Mouse (Mus musculus): ENCODE results near the gene Pde10a. TPM values are rescaled to one million over a fixed set of nuclear protein-coding genes. Genes with fewer than 3 reads are reported as not detected.

Pde10a gene
- polyA plus RNA-seq, 3 experiments from 2014 or later = not detected

DNA sequence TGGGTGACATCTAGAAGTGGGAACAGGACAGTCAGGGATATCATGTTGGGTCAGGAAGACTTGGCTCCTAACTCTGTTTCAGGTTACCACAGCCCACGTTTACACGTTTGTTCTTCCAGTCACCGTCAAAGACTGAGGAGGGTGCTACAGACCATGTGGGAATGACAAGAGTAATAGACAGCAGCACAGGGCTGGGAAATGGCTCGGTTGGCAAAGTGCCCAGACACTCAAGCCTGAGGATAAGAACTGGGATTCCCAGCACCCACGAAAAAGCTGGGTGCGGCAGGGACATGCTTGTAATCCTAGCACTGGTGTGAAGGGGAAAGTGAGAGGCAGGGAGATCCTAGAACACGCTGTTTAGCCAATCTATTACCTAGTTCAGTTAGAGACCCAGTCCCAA, 322.4 kb downstream of the Pde10a start:
- ATAC-seq = no peak

DNA sequence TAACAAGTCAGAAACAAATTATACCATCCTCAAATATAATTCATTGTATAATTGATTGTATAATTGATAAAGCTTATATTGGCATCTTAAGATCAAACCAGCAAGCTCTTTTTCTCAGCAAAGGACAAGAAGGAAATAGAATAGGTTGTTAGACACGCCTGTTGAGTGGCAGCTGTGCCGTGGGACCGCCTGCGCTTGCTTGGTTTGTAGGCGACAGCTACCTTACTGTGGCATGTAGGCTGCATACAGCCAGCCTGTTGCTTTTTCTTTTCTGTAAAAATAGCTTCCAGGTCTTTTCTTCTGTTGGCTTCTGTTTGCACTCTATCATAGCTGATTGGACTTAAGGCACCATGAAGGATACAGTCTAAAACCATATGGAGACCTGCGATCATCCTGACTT, 326.7 kb downstream of the Pde10a start:
- no peak for ATAC-seq

DNA sequence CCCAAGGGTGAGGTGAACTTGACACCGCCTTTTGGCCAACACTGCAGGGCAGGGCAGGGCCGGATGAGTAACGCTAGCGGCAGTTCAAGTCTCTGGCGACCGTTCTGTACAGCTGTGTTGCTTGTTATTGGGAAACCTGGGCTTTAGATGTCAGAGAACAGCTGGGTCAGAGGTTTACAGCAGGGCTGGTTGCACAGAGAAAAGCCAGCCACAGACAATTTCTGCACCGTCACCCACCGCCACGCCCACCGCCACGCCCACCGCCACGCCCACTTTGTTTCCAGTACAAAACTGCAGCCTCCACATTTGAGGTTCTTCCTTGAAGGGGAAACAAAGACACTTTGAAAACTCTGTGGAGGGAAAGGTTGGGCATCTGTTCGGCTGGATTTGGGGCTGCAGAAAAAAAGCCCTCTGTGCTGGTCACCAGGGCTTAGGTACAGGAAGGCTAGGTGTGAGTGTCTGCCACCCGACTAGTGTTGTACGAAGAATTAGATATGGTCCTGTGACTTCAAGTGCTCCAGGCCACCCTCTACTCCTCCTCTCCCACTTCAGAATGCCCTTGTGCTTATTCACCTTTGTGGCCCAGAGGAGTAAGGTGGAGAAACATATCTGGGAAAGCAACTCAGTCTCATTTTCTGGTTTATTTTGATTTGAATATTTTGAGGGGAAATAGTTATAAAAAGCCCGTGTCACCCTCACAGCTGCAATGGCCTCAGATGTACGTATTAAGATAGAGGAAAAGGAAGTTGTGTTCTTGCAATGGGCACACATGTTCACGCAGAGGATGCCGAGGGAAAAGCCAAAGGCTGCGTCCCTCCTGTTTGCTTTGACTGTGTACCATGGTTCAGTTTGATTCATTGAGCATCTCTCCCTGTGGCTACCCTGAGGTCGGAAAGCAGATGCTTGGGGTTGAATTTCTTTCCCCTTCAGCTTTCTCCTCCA, 331.5 kb downstream of the Pde10a start:
- ATAC-seq = no peak

DNA sequence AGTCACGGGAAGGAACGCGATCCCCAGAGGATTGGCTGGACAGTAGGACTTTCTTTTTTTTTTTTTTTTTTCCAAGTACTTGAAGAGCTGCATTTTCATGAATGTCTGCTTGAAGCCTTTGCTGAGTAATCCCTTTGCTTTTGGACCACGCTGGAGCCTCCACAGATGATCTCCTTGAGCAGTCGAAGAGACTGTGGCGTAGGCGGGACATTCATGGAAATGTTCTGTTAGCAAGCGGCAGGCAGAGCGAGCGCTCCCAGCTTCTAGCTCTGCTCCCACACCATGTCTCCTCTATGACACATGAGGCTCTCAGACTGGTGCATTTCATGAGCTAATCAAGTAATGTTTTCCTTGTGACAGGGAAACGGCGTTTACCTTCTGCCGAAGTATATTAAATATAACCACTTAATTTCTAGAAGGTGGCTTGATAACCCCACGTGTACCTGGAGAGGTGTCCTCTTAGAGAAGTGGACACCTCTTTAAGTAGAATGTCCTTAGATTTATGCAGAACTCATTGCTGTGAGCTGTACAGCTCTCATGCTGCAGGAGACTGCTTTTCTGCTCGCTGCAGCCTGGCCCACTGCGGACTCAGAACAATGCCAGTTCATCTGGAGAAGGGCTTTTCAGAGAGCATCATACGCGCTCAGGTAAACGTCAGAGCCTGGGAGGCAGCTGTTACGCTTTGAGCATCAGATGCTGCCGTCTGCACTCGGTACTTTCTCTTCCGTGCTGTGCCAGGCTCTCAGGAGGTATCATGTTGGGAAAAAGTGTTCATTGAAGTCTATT, 333.7 kb downstream of the Pde10a start:
- ATAC-seq = no peak

DNA sequence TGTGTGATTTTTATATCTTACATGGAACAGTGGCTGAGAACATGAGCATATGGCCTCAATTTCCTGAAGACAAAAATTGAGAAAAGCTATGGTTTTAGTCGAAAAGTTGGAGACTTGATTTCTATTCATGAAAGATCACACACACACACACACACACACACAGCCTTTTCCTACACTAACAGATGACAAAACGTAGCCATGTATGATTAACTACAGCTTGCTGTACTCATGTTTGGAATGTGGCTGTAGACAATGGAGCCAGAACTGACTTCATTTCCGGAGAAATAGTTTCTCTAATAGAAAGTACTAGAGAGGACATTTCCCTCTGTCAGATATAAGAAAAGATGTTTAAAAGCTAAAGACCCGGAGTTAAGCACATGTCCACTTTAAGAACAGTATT, 334.3 kb downstream of the Pde10a start:
- ATAC-seq = no peak

DNA sequence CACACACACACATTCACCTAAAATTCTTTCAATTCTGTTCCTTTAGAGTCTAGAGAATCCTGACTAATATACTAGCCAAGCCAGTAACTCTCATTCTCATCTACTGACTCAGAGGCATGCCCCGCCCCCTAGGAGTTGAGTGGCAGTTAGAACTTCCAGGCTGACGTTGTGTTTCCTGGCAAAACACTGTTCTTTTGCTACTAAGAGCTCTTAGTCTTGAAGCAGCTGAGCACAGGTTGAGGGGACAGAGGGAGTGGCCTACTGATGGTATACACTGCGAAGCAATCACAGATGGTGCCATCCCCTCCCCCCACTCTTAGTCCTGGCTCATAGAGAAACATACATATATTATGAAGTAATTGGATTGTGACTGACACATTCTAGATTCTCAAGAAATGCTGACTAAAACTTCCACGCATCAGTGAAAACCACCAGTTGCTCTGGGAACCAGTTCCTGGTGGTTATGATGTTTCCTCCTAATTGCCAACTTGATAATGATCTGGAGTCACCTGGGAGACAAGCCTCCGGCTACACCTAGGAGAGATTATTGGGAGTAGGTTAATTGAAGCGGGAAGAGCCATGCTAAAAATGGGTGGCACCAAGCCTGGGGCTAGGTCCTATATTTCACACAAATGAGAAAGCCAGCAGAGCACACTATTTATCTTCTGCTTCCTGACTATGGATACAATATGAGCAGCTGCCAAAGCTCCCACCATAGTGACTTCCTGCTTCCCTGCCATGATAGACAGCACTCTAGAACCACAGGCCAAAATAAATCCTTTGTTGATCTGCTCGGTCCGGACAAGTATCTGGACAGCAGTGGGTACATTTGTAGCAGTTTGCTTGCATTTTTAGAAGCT, 339.7 kb downstream of the Pde10a start:
- no peak for ATAC-seq

DNA sequence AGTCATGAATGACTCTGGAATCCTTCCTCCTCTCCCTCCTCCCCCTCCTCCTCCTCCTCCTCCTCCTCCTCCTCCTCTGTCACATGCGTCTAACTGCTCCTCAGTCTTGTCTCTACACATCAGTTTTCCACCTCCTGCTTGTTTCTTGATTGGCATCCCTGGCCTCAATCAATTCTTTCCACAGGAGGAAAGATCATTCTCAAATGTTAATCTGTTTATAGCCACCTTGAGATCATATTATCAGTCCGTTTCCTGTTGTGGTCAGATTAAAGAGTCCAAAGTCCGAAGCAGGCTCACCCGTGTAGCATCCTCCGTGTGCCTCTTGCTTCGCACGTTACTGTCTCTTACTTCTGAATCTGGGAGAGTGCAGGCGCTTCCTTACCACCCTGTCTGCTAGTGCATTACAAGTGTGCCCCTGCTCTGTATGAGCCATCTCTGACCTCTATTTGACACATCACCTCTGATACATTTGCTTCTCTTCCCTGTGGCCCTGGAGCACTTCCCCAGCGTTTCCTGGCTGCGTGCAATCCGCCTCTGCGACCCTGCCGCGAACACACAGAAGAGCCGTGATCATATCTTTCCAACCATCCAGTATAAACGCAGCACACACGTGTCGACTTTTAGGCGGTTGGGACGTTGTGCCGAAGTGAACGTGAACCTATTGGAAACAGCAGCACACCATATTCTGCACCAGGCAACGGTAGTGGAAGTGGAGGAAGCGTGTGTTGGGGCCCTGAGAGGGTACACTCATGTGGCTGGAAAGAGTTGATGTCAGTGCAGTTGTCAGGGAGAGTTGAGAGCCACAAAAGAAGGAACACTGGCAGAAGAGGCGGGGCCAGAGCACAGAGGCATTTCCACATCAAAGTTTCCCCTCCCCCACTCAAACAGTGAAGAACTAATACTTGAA, 342.4 kb downstream of the Pde10a start:
- ATAC-seq = no peak

DNA sequence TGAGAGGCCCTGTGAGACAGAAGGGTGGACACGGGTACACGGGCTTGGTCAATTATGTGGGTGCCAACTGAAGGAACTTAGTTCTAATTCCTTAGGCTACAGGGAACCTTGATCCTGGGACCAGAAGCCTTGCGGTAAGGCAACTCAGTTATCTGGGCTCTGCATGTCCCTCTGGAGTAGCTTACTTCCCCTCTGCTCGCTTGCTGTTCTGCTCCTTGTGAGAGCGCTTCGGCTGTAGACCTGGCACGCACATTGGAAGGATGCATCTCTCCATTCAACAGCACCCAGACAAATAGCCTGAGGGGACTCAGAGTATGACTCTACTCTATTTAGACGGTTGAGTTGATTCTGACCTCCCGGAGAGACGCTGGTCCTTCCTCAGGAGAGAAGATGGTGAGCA, 344.1 kb downstream of the Pde10a start:
- ATAC-seq = no peak

DNA sequence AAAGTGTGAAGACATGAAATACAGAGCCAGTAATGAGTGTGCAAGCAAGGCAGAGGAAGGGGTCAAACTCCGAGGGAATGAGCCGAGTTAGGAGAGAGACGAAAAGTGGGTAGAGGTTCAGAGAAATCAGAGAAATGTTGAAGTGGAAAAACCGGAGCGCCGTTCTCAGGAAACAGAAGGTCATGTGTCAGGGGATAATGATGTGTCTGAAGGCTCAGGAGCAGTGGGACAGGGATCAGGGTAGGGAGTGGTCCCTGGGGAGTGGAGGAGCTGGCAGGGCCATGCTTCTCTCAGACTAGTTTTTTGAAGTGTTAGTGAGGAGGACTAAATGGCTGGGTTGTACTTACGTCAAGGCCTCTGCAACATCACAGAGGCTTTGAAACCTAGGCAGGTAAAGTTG, 345.7 kb downstream of the Pde10a start:
- ATAC-seq = no peak

DNA sequence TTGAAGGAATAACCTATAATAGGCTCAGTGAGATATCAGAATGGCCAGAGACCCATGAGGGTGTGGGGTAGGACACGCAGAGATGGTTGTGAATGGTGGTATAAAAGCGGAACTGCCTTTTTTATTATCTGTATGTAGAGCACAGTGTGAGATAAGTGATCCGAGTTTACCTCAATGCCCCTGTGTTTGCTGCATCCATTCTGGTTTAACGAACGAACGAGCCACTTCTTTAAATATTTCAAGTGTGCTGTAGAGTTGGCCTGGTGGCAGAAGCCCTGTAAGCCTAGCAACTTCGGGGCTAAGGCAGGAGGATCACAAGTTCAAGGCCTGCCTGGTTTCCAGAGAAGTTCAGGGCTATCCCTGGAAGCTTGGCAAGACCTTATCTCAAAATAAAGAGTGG, 346.2 kb downstream of the Pde10a start:
- ATAC-seq = no peak

DNA sequence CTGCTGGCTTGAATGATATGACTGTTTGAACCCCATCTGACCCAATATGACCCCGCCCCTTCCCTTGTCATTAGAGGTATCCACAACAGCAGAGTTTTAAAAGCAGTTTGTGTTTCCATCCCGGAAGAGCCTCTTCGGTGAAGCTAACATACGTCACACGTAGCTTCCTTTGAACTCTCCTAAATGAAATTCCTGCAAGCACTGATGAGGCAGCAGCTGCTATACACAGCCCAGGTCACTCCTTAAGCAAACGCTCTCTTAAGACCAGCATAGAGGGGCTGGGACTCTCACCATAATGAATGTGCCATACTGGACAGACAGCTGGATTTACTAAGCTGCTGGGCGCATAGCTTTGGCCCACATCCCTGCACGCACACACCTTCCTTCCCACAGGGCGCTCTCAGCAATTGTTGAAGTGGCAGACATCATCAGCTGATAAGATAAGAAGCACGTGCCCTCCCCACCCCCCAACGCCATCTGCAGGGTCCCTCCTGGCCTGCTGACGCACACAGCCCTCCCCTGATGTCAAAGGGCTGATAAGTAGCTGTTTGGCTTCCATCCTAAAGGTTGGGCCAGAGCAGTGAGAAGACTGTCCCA, 346.9 kb downstream of the Pde10a start:
- peak; percentile 41 for ATAC-seq

DNA sequence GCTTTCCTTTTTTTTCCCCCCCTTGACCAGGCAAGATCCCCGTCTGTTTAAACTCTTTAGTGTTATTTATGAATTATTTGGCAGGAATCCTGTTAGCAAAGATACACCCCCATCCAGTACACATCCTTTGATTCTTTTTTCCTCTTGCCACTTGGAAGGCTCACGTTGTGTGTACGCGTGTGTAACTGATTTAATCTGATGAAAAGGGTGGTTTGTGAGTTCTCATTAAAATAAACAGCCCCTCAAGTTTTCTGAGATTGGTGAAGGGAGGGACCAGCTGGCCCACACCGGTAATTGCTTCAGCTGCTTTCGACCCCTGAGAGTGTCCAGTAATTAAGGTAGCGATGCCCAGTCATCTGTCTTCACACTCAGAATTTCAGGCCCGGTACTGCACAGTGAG, 347.4 kb downstream of the Pde10a start:
- no peak for ATAC-seq

DNA sequence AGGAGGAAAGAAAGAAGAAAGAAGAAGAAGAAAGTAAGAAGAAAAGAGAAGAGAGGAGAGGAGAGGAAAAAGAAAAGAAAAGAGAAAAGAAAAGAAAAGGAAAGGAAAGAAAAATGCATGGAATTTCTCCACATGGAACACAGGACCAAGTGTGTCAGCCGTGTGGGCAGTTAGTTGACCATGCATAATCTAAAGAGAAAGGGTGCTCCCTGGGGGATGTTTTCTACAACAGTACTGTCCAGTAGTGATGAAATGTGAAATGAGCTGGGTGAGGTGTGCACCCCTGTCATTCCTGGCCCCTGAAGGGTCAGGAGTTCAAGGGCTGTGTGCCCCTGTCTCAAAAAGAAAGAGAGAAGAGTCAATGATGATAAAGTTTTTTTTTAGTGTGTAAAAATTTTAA, 352.9 kb downstream of the Pde10a start:
- ATAC-seq = no peak

DNA sequence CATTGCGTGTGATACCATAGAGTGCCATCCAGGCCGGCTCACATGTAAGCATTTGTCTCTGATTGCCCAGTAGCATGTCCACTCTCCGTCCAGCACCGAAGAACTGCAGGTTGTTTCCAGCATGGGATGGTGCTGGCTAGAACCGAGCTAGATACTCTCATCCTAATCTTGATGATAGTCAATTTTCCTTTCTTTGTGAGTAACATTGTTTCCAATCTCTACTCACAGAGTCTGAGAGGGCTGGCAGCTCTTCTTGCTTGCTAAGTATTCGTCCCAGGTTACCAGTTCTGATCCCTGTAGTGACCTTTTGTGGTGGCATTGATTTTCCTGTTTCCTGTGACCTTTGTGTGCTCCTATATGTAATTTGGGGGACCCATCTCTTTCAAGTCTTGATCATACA, 356.5 kb downstream of the Pde10a start:
- no peak for ATAC-seq

DNA sequence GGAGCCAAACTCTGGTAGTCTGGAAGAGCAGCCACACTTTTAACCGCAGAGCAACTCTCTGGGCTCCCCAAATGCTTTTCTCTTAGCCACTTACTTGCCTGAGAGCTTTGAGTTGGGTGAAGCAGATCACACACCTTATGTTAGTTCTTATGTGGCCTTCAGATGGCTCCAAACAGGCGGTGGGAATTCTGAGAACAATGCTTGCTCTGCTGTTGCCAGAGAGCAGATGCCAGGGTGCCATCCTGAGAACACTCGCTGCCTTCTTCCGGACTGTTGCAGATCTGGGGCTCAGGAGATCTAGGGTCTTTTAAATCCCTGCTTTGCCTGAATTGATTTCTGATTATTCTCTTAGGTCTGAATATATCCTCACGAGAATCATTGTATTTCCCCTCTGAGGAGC, 359.5 kb downstream of the Pde10a start:
- ATAC-seq = no peak

DNA sequence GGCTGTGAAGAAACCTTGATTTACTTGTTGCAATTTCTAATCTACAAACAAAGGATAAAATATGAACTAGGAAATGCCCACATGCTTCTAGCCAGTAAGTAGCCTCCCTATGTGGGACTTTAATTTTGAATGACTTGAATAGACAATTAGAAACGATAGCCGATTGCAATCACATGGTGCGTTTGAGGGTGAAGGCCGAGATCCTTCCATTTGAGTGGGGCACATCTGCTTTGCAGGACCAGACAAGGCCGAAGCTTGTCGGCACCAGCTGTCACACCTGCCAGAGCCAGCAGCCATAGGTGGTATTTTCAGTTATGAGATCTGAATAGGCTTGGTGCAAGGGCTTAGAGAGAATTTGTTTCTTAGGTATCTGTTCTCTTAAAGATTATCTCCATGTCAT, 360.7 kb downstream of the Pde10a start:
- ATAC-seq = no peak

DNA sequence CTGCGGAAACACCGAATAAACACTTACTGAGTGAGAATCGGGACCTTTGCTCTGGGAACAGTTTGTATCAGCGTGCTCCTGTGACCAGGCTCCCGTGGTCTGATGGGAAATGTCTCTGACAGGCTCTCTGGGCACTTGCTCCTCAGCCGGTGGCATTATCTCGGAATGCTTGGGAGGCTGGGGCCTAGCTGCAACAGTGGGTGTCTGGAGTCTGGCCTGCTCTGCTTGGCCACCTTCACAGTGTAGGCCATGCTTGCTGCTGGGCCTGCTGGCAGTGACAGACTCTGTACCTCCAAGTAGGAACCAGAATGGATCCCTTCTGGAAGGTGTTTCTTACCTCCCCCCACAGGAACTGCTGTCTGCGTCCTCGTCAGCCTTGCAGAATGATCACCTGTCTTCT, 362.9 kb downstream of the Pde10a start:
- no peak for ATAC-seq

DNA sequence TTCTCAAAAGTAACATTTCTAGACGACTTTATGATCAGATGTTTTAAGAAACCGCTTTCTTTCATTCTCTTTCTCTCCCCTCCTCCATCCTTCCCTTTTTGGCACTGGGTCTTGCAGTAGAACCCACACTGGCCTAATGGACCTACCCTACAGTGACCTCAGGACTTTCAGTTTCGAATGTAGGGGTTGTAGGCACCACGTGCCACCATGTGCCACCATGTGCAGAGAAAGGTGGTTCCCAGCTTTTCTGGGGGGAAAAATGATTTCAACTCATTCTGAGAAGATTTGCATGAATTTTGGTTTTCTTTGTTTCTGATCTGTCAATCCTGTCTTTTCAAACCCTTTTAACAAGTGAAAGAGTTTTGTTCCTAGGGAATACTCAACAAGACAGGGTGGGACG, 363.5 kb downstream of the Pde10a start:
- ATAC-seq = no peak

DNA sequence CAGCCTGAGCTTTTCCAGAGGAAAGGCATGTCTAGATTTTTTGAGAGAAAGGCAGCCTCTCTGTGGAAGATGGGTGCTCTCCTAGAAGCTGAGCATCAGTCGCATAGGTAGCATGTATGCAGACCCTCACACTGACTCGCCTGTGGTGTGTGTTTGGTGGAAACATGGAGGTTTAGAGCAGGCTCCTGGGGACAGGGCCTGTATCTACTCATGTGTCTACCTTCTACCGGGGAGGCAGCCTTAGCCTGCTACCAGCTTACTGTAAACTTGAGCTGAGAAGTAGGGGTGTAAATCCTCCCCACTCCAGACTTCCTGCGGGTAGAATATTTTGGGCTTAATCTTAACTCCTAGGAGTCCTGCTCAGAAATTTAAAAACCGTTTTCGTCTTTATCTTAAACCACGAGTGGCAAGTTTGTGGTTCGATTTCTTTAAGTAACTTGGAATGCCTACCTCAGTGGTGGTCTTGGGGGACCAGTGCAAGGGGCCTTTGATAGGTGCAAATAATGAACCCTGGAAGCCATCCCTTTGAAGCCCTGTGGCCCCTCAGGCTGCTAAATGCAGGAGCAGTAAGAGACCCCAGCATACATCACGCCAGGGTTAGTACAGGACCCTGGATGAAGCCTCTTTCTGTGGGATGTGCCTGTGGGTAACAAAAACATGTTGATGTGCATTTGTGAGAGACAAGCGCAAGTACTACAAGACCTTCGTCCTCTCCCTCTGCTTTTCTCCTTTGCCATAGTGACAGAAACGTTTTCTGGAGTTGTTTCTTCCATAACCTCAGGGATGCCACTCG, 367.2 kb downstream of the Pde10a start:
- ATAC-seq = no peak

DNA sequence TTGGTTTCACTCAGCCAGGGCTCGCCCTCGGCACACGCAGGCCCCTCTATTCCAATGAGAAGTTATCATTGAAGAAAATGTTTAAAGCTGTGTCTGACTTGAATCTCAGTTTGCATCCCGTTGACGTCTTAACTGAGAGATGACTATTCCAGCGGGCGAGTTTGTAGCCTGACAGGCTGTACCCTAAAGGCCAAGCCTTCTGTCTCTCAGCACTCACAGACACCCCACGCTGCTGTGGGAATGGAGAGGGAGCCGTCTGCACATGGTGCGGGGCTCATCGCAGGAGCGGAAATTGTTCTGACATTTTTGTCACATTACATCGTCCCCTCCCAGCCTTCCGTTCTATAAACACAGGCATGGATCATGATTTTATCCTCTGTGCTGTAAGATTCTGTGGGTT, 370.8 kb downstream of the Pde10a start:
- ATAC-seq = no peak

DNA sequence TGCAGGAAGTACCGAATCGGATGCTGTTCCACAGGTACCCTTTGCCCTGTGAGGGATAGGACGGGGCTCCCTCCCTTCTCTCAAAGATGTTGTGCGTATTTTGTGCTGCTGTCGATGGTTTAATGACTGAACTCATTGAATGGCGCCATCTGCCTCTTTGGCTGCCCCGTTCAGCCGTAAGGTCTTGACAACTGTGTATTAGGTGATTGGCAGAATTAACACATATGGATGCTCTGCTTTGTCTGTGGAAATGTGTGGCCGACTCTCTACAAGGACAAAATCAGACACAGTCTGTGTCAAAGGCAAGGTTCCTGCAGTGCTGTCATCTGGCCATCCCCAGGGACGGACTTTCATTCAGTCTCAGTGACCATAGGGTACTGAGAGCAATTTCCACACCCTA, 372.6 kb downstream of the Pde10a start:
- ATAC-seq = no peak
